Mouse (Mus musculus) lung, adult 2 months (tissue): ENCODE data around the gene Gal3st1.
"Not testable (repeated sequence)": the region's sequence is repeated elsewhere in the genome, so short reads cannot be mapped to it uniquely, and the experiment has no call there.

ENCODE experiments used
- CTCF ChIP-seq: fragments of 200-500 bp; IDR thresholded peaks from 2 replicates; pipeline ENCODE4 v1.5.1; 2011; ENCODE audit warnings: mild to moderate bottlenecking, low read length, control low read depth; ENCODE audit not compliant: insufficient read depth
- POLR2A ChIP-seq: fragments of 200-500 bp; IDR thresholded peaks from 2 replicates; pipeline ENCODE4 v1.6.1; 2011; ENCODE audit warnings: low read depth, mild to moderate bottlenecking, control low read depth, low read length, borderline replicate concordance; ENCODE audit errors: extremely low read depth

- TF ChIP-seq POLR2A, CTCF: not testable (repeated sequence)
These were observed 28.6 kb upstream of the Gal3st1 start for GRCm38 (mm10) chr11:3954876-3955275.
